Mouse (Mus musculus) forebrain, embryonic 13.5 days (tissue): ENCODE results near the gene Prpf3. TPM values are rescaled to one million over a fixed set of nuclear protein-coding genes. Genes with fewer than 3 reads are reported as not detected.
"Not testable (repeated sequence)": the region's sequence is repeated elsewhere in the genome, so short reads cannot be mapped to it uniquely, and the experiment has no call there.

Experiments
- ATAC-seq: fragments of 200-750 bp; cut with Nextera tagmentation; 2 replicates; pipeline ENCODE4 v1.8.0; 2017
- H3K27ac ChIP-seq: fragments of 300-500 bp; sonication (generic); 2 replicates; pipeline ENCODE4 v1.5.1; 2015; ENCODE audit warnings: inconsistent platforms, mild to moderate bottlenecking, moderate library complexity
- H3K27me3 ChIP-seq: fragments of 300-500 bp; sonication (generic); 2 replicates; pipeline ENCODE4 v1.6.1; 2015; ENCODE audit warnings: mild to moderate bottlenecking, inconsistent platforms
- H3K36me3 ChIP-seq: fragments of 300-500 bp; sonication (generic); 2 replicates; pipeline ENCODE4 v1.6.1; 2015; ENCODE audit warnings: mild to moderate bottlenecking, inconsistent platforms; ENCODE audit not compliant: poor library complexity, severe bottlenecking
- H3K4me1 ChIP-seq: fragments of 300-500 bp; sonication (generic); 2 replicates; pipeline ENCODE4 v1.6.1; 2015; ENCODE audit warnings: inconsistent platforms
- H3K4me2 ChIP-seq: fragments of 300-500 bp; sonication (generic); 2 replicates; pipeline ENCODE4 v1.6.1; 2015; ENCODE audit warnings: inconsistent platforms, mild to moderate bottlenecking, moderate library complexity
- H3K4me3 ChIP-seq: fragments of 300-500 bp; sonication (generic); 2 replicates; pipeline ENCODE4 v1.5.1; 2015; ENCODE audit warnings: mild to moderate bottlenecking, inconsistent platforms
- H3K9ac ChIP-seq: fragments of 300-500 bp; sonication (generic); 2 replicates; pipeline ENCODE4 v1.6.1; 2015; ENCODE audit warnings: mild to moderate bottlenecking, inconsistent platforms
- H3K9me3 ChIP-seq: fragments of 300-500 bp; sonication (generic); replicated peaks from 2 replicates; pipeline ENCODE4 v1.6.1; 2016; ENCODE audit warnings: inconsistent platforms
- WGBS: fragments of 180-500 bp; shearing (Covaris S2); methylation state at CpG from one replicate; pipeline ENCODE4 v1.1.7; 2015; 5-methylcytosine and 5-hydroxymethylcytosine counted together
- polyA plus RNA-seq: library from polyadenylated mRNA; unstranded; fragments of >200 nt; fragmentation: Nextera tagmentation; extraction: Ambion mirVana; gene quantifications from 2 replicates; pipeline ENCODE4 v1.2.1, GENCODE M21; 2015

Gene Prpf3
- polyA plus RNA-seq, result 50.9 and 53.0 TPM in 2 replicates

GRCm38 (mm10) chr3:95855502-95856089 lies at the start of gene Prpf3:
TSS of gene Prpf3 (minus strand) at chr3:95855885.
- Histone ChIP-seq H3K4me2 (peak within 1 kb of the TSS; percentile 74), H3K9me3 (no peaks in the 10 kb centered on the region), H3K9ac (peak within 1 kb of the TSS; percentile 87), H3K27me3 (no peaks in the 10 kb centered on the region), H3K27ac (peak within 1 kb of the TSS; percentile 73), H3K36me3 (peaks cover 29% of the 10 kb centered on the region), H3K4me3 (peak within 1 kb of the TSS; percentile 90), H3K4me1 (peaks cover 12% of the 10 kb centered on the region)
- under 1% methylated on average over 56 of the region's 56 CpGs for WGBS
- peak; percentile 99 for ATAC-seq

GRCm38 (mm10) chr3:95904568-95904967 lies 48.9 kb upstream of the Prpf3 start, which contains the start of gene Car14:
TSS of gene Car14 (minus strand) at chr3:95904691.
- peak within 1 kb of the TSS; percentile 27 for H3K27ac ChIP-seq
- peak; percentile 40; the same call in 1 of the 2 replicates for ATAC-seq
- no peaks in the 10 kb centered on the region for H3K9me3 ChIP-seq
- no peaks in the 10 kb centered on the region; the same call in 1 of the 2 replicates for H3K36me3 ChIP-seq
- H3K27me3 ChIP-seq, result peaks cover 3% of the 10 kb centered on the region
- peak within 1 kb of the TSS; percentile 67 for H3K4me2 ChIP-seq
- WGBS, result 0% methylated on average over 15 of the region's 15 CpGs
- peak within 1 kb of the TSS; percentile 62 for H3K9ac ChIP-seq
- peaks cover 33% of the 10 kb centered on the region for H3K4me1 ChIP-seq
- H3K4me3 ChIP-seq, result peak within 1 kb of the TSS; percentile 38

GRCm38 (mm10) chr3:95903753-95904502 lies 48.2 kb upstream of the Prpf3 start:
- peaks cover 3% of the 10 kb centered on the region for H3K27me3 ChIP-seq
- ATAC-seq, result peak; percentile 19
- no peaks in the 10 kb centered on the region for H3K9me3 ChIP-seq
- peak overlapping the region; percentile 25; the same call in 1 of the 2 replicates for H3K27ac ChIP-seq
- H3K4me1 ChIP-seq, result peaks cover 33% of the 10 kb centered on the region
- peak overlapping the region; percentile 38 for H3K4me3 ChIP-seq
- peak overlapping the region; percentile 67 for H3K4me2 ChIP-seq
- peak overlapping the region; percentile 62 for H3K9ac ChIP-seq
- H3K36me3 ChIP-seq, result no peaks in the 10 kb centered on the region; the same call in 1 of the 2 replicates
- WGBS, result under 1% methylated on average over 15 of the region's 15 CpGs

- peaks cover 33% of the 10 kb centered on the region for H3K4me1 ChIP-seq
- H3K9ac ChIP-seq, result peak overlapping the region; percentile 31; the same call in 1 of the 2 replicates
- H3K27ac ChIP-seq, result no peak overlapping the region
- ATAC-seq, result no peak
- H3K4me2 ChIP-seq, result peak overlapping the region; percentile 67
- peaks cover 9% of the 10 kb centered on the region for H3K36me3 ChIP-seq
- no peak overlapping the region for H3K4me3 ChIP-seq
- no peaks in the 10 kb centered on the region for H3K9me3 ChIP-seq
- peaks cover 3% of the 10 kb centered on the region for H3K27me3 ChIP-seq
- 30% methylated on average over 6 of the region's 6 CpGs for WGBS
Measured at GRCm38 (mm10) chr3:95902643-95903042, 47.0 kb upstream of the Prpf3 start.

- H3K9me3 ChIP-seq, result no peaks in the 10 kb centered on the region
- no peak for ATAC-seq
- peaks cover 3% of the 10 kb centered on the region for H3K27me3 ChIP-seq
- H3K36me3 ChIP-seq, result peaks cover 12% of the 10 kb centered on the region
- peak overlapping the region; percentile 67; the same call in 1 of the 2 replicates for H3K4me2 ChIP-seq
- peak overlapping the region; percentile 31; the same call in 1 of the 2 replicates for H3K9ac ChIP-seq
- peaks cover 33% of the 10 kb centered on the region for H3K4me1 ChIP-seq
- H3K4me3 ChIP-seq, result no peak overlapping the region
- H3K27ac ChIP-seq, result no peak overlapping the region
Measured at GRCm38 (mm10) chr3:95902373-95902625, 46.6 kb upstream of the Prpf3 start.

- Histone ChIP-seq H3K36me3 (peaks cover 12% of the 10 kb centered on the region), H3K9me3 (no peaks in the 10 kb centered on the region), H3K4me2 (peak overlapping the region; percentile 67; the same call in 1 of the 2 replicates), H3K9ac (no peak overlapping the region), H3K4me3 (no peak overlapping the region), H3K27me3 (0 out of 2 replicates have a peak, but pooled peaks cover 3% of the 10 kb centered on the region), H3K27ac (no peak overlapping the region), H3K4me1 (peaks cover 32% of the 10 kb centered on the region)
- no peak for ATAC-seq
- 68% methylated on average over 9 of the region's 9 CpGs for WGBS
Measured at GRCm38 (mm10) chr3:95901616-95902372, 46.1 kb upstream of the Prpf3 start.

GRCm38 (mm10) chr3:95899800-95900524 lies 44.3 kb upstream of the Prpf3 start:
- Histone ChIP-seq H3K9me3 (no peaks in the 10 kb centered on the region), H3K27ac (no peak overlapping the region), H3K36me3 (peaks cover 12% of the 10 kb centered on the region), H3K4me2 (no peak overlapping the region), H3K27me3 (0 out of 2 replicates have a peak, but pooled peaks cover 3% of the 10 kb centered on the region), H3K4me1 (peaks cover 24% of the 10 kb centered on the region), H3K9ac (no peak overlapping the region), H3K4me3 (no peak overlapping the region)
- 71% methylated on average over 13 of the region's 13 CpGs for whole genome bisulfite sequencing
- no peak for ATAC-seq

GRCm38 (mm10) chr3:95895501-95895900 lies 39.8 kb upstream of the Prpf3 start:
- Histone ChIP-seq H3K4me2 (peak overlapping the region; percentile 93; the same call in 1 of the 2 replicates), H3K4me1 (peaks cover 24% of the 10 kb centered on the region), H3K36me3 (peaks cover 12% of the 10 kb centered on the region), H3K27me3 (peaks cover 10% of the 10 kb centered on the region; the same call in 1 of the 2 replicates)
- not testable (repeated sequence) for ATAC-seq, H3K9ac ChIP-seq, H3K9me3 ChIP-seq, H3K27ac ChIP-seq, H3K4me3 ChIP-seq
- 89% methylated on average over 7 of the region's 7 CpGs for WGBS

GRCm38 (mm10) chr3:95894317-95895160 lies 38.9 kb upstream of the Prpf3 start:
- Histone ChIP-seq H3K4me3 (peak overlapping the region; percentile 69), H3K9ac (peak overlapping the region; percentile 80), H3K27me3 (peaks cover 10% of the 10 kb centered on the region; the same call in 1 of the 2 replicates), H3K9me3 (no peaks in the 10 kb centered on the region), H3K4me1 (peaks cover 24% of the 10 kb centered on the region), H3K27ac (peak overlapping the region; percentile 10; the same call in 1 of the 2 replicates), H3K36me3 (peaks cover 12% of the 10 kb centered on the region), H3K4me2 (peak overlapping the region; percentile 93)
- ATAC-seq, result no peak
- WGBS, result 18% methylated on average over 16 of the region's 16 CpGs

GRCm38 (mm10) chr3:95893606-95894316 lies 38.1 kb upstream of the Prpf3 start, which contains the start of gene Aph1a:
TSS of gene Aph1a (plus strand) at chr3:95893969.
- ATAC-seq, result peak; percentile 99

More at GRCm38 (mm10) chr3:95893606-95894316, 38.1 kb upstream of the Prpf3 start, which contains the start of gene Aph1a:
- Histone ChIP-seq H3K4me3 (peak within 1 kb of the TSS; percentile 69), H3K27ac (peak within 1 kb of the TSS; percentile 74), H3K9ac (peak within 1 kb of the TSS; percentile 80), H3K27me3 (peaks cover 10% of the 10 kb centered on the region; the same call in 1 of the 2 replicates), H3K36me3 (peaks cover 12% of the 10 kb centered on the region), H3K4me1 (peaks cover 24% of the 10 kb centered on the region), H3K4me2 (peak within 1 kb of the TSS; percentile 93)
- H3K9me3 ChIP-seq, result not testable (repeated sequence)
- WGBS, result under 1% methylated on average over 25 of the region's 43 CpGs
